Mouse (Mus musculus) myocyte (in vitro differentiated cells): Measurements from ENCODE around the gene Cog5. TPM values are rescaled to one million over a fixed set of nuclear protein-coding genes. Genes with fewer than 3 reads are reported as not detected.

Experiments used
- H3K27me3 ChIP-seq: one replicate; pipeline ENCODE4 v1.6.1; 2011; ENCODE audit not compliant: control insufficient read depth, insufficient read depth, insufficient read length
- H3K36me3 ChIP-seq: one replicate; pipeline ENCODE4 v1.6.1; 2011; ENCODE audit not compliant: control insufficient read depth, insufficient read depth
- H3K4me2 ChIP-seq: one replicate; pipeline ENCODE4 v1.6.1; 2011; ENCODE audit warnings: low read depth, control low read depth
- H3K4me3 ChIP-seq: one replicate; pipeline ENCODE4 v1.5.1; 2011; ENCODE audit warnings: mild to moderate bottlenecking, control low read depth, moderate library complexity
- H3K79me2 ChIP-seq: one replicate; pipeline ENCODE4 v1.6.1; 2011; ENCODE audit not compliant: control insufficient read depth, insufficient read depth
- H3ac ChIP-seq: one replicate; pipeline ENCODE4 v1.6.1; 2011; ENCODE audit not compliant: control insufficient read depth, insufficient read length
- CEBPB ChIP-seq: IDR thresholded peaks from 2 replicates; pipeline ENCODE4 v1.6.1; 2011; ENCODE audit warnings: mild to moderate bottlenecking, moderate library complexity; ENCODE audit not compliant: poor library complexity, insufficient read depth, severe bottlenecking
- E2F4 ChIP-seq: IDR thresholded peaks from one replicate; pipeline ENCODE4 v1.6.1; 2011; ENCODE audit warnings: mild to moderate bottlenecking, control low read depth, moderate library complexity; ENCODE audit not compliant: insufficient read depth
- MAX ChIP-seq: IDR thresholded peaks from one replicate; pipeline ENCODE4 v1.6.1; 2011; ENCODE audit warnings: low read depth, mild to moderate bottlenecking, control low read depth
- MYOD1 ChIP-seq, 3 experiments: IDR thresholded peaks; one replicate each; pipeline ENCODE4 v1.6.1; 2011; ENCODE audit warnings: control low read depth in 2 of 3, low read depth in 2 of 3, mild to moderate bottlenecking in 2 of 3, moderate library complexity in 1 of 3; ENCODE audit not compliant: insufficient read length in 2 of 3, control insufficient read depth in 1 of 3
- MYOG ChIP-seq, 3 experiments: IDR thresholded peaks; one replicate each; pipeline ENCODE4 v1.6.1; 2011; ENCODE audit warnings: control low read depth in 2 of 3, low read depth in 2 of 3, mild to moderate bottlenecking in 2 of 3; ENCODE audit not compliant: insufficient read length in 2 of 3, control insufficient read depth in 1 of 3, insufficient read depth in 1 of 3
- POLR2A ChIP-seq: IDR thresholded peaks from one replicate; pipeline ENCODE4 v1.6.1; 2011; ENCODE audit warnings: low read depth, mild to moderate bottlenecking, control low read depth, moderate library complexity; ENCODE audit not compliant: insufficient read length
- POLR2AphosphoS2 ChIP-seq: IDR thresholded peaks from one replicate; pipeline ENCODE4 v1.6.1; 2011; ENCODE audit warnings: low read depth, control low read depth; ENCODE audit not compliant: insufficient read length
- REST ChIP-seq: IDR thresholded peaks from one replicate; pipeline ENCODE4 v1.6.1; 2011; ENCODE audit warnings: mild to moderate bottlenecking, control low read depth, moderate library complexity; ENCODE audit not compliant: insufficient read depth, insufficient read length
- SRF ChIP-seq: IDR thresholded peaks from one replicate; pipeline ENCODE4 v1.6.1; 2011; ENCODE audit warnings: low read depth; ENCODE audit not compliant: control insufficient read depth, insufficient read length
- TCF12 ChIP-seq: IDR thresholded peaks from one replicate; pipeline ENCODE4 v1.6.1; 2011; ENCODE audit warnings: mild to moderate bottlenecking, control low read depth; ENCODE audit not compliant: poor library complexity, insufficient read depth, severe bottlenecking
- TCF3 ChIP-seq: IDR thresholded peaks from one replicate; pipeline ENCODE4 v1.6.1; 2011; ENCODE audit warnings: low read depth, control low read depth; ENCODE audit not compliant: insufficient read length
- USF1 ChIP-seq: IDR thresholded peaks from one replicate; pipeline ENCODE4 v1.6.1; 2011; ENCODE audit warnings: low read depth, mild to moderate bottlenecking, control low read depth, moderate library complexity
- polyA plus RNA-seq: library from polyadenylated mRNA; unstranded; fragments of >200 nt; fragmentation: generic; extraction: Trizol; gene quantifications from one replicate; pipeline ENCODE4 v1.2.1, GENCODE M21; 2012; ENCODE audit warnings: missing spikeins

Cog5 gene
- polyA plus RNA-seq, 1 experiment, result 10.2 TPM

DNA sequence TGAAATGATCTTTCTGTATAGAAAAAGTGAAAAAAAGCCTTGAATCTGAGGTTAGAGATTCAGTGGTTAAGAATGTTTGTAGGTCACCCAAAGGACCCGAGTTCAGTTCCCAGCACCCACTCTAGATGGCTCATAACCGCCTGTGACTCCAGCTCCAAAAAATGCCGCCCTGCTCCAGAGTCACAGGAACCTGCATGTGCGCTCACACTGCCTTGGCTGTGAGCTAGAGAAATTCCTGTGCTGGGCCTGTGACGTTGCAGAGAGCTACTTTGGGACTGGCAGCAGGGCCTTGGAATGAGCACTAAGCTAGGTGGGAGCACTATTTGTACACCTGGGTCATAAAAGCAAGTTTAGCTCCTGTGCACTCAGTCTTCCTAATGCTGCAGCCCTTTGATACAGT, 262.0 kb downstream of the Cog5 start:
- no peaks in the 10 kb centered on the region for H3K79me2 ChIP-seq
- no peak overlapping the region for H3K4me3 ChIP-seq
- no peak for TF ChIP-seq POLR2AphosphoS2
- no peak for TF ChIP-seq TCF3
- TF ChIP-seq SRF, result no peak
- no peak for TF ChIP-seq REST
- no peak for TF ChIP-seq CEBPB
- no peak for TF ChIP-seq MYOD1 (IDR thresholded peaks at IDR 0.05; ENCODE audit: control insufficient read depth in 1 of 3, insufficient read length in 2 of 3, low read depth in 2 of 3)
- no peak for TF ChIP-seq POLR2A
- H3K27me3 ChIP-seq, result no peaks in the 10 kb centered on the region
- H3K4me2 ChIP-seq, result no peak overlapping the region
- no peak overlapping the region for H3ac ChIP-seq
- H3K36me3 ChIP-seq, result no peaks in the 10 kb centered on the region

GRCm38 (mm10) chr12:31917245-31917644, 262.6 kb downstream of the Cog5 start:
- TF ChIP-seq CEBPB (no peak), TCF12 (no peak), TCF3 (no peak), MAX (no peak), MYOG (IDR thresholded peaks at IDR 0.05; ENCODE audit: control insufficient read depth in 1 of 3, insufficient read depth in 1 of 3, insufficient read length in 2 of 3, low read depth in 2 of 3) (no peak), POLR2A (no peak), E2F4 (no peak), USF1 (no peak), SRF (no peak), MYOD1 (IDR thresholded peaks at IDR 0.05; ENCODE audit: control insufficient read depth in 1 of 3, insufficient read length in 2 of 3, low read depth in 2 of 3) (no peak), REST (no peak), POLR2AphosphoS2 (no peak)
- H3ac ChIP-seq, result no peak overlapping the region
- H3K4me2 ChIP-seq, result no peak overlapping the region
- H3K4me3 ChIP-seq, result no peak overlapping the region
- no peaks in the 10 kb centered on the region for H3K36me3 ChIP-seq
- H3K79me2 ChIP-seq, result no peaks in the 10 kb centered on the region
- H3K27me3 ChIP-seq, result no peaks in the 10 kb centered on the region

DNA sequence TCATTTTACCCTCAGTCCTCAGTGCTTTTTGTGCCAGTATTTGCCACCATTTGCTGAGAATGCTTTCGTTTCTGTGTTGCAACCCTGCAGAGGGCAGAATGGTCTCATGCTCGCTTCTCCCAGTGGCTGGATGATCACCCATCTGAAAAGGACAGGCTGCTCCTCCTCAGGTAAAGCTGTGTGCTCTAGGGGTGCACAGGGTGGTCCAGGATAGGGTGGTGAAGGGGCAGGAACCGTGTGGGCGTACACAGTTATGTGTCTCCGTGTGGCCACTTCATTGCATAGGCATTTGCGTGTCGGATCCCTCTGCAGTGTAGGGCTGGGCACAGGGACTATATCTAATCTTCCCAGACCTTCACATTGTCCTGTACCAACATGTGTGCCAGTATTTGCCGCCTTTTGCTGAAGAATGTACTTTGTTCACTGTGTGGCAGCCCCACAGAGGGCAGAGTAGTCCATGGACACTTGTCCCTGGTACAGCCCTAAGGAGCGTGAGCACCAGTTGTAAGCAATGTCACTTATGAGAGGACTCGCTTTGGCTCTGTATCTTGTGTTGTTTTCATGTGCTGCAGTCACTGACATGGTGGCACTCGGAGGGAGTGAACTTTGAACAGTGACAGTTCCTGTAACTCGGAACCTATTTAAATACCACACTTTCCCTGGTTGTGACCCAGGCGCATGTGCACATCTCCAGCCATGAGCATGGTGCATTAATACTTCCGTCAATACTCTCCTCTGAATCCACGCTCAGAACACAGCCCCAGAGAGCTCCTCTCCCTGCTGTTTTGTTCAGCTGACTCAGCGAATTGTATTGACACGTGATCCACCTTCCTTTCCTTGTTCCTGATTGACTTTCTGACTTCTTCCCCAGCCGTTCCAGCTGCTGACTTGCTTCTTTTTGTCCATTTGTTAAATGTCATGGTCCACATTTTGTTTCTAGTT, 266.1 kb downstream of the Cog5 start:
- H3K4me3 ChIP-seq, result no peak overlapping the region
- no peak overlapping the region for H3ac ChIP-seq
- no peaks in the 10 kb centered on the region for H3K27me3 ChIP-seq
- TF ChIP-seq E2F4 (no peak), POLR2AphosphoS2 (no peak), MYOD1 (IDR thresholded peaks at IDR 0.05; ENCODE audit: control insufficient read depth in 1 of 3, insufficient read length in 2 of 3, low read depth in 2 of 3) (no peak), TCF3 (no peak), SRF (no peak), CEBPB (no peak), POLR2A (no peak), MYOG (IDR thresholded peaks at IDR 0.05; ENCODE audit: control insufficient read depth in 1 of 3, insufficient read depth in 1 of 3, insufficient read length in 2 of 3, low read depth in 2 of 3) (no peak), MAX (no peak), TCF12 (no peak), REST (no peak), USF1 (no peak)
- H3K4me2 ChIP-seq, result no peak overlapping the region
- no peaks in the 10 kb centered on the region for H3K79me2 ChIP-seq
- H3K36me3 ChIP-seq, result peaks cover 16% of the 10 kb centered on the region

- no peaks in the 10 kb centered on the region for H3K27me3 ChIP-seq
- no peak overlapping the region for H3ac ChIP-seq
- no peak overlapping the region for H3K4me2 ChIP-seq
- no peaks in the 10 kb centered on the region for H3K79me2 ChIP-seq
- peaks cover 46% of the 10 kb centered on the region for H3K36me3 ChIP-seq
- no peak for TF ChIP-seq POLR2A
- TF ChIP-seq CEBPB, result no peak
- no peak for TF ChIP-seq USF1
- no peak for TF ChIP-seq TCF3
- no peak for TF ChIP-seq REST
- TF ChIP-seq E2F4, result no peak
- TF ChIP-seq MYOG (IDR thresholded peaks at IDR 0.05; ENCODE audit: control insufficient read depth in 1 of 3, insufficient read depth in 1 of 3, insufficient read length in 2 of 3, low read depth in 2 of 3), result no peak
- TF ChIP-seq SRF, result no peak
- no peak for TF ChIP-seq POLR2AphosphoS2
- no peak for TF ChIP-seq MYOD1 (IDR thresholded peaks at IDR 0.05; ENCODE audit: control insufficient read depth in 1 of 3, insufficient read length in 2 of 3, low read depth in 2 of 3)
- H3K4me3 ChIP-seq, result no peak overlapping the region
These were observed 269.5 kb downstream of the Cog5 start for GRCm38 (mm10) chr12:31924135-31924534.
